Mouse (Mus musculus) cortical plate, adult 2 months (tissue): ENCODE measurements around the gene Apobec3. TPM values are rescaled to one million over a fixed set of nuclear protein-coding genes. Genes with fewer than 3 reads are reported as not detected.

Experiments used
- H3K27ac ChIP-seq: fragments of 200-500 bp; 2 replicates; pipeline ENCODE4 v1.5.1; 2012; ENCODE audit warnings: low read length, control low read depth, inconsistent platforms; ENCODE audit not compliant: insufficient read depth
- H3K4me1 ChIP-seq: fragments of 200-500 bp; 2 replicates; pipeline ENCODE4 v1.6.1; 2011; ENCODE audit warnings: low read length; ENCODE audit not compliant: control insufficient read depth, insufficient read depth
- H3K4me3 ChIP-seq: fragments of 200-500 bp; 2 replicates; pipeline ENCODE4 v1.5.1; 2011; ENCODE audit warnings: mild to moderate bottlenecking, low read length, control low read depth; ENCODE audit not compliant: insufficient read depth
- CTCF ChIP-seq: fragments of 200-500 bp; IDR thresholded peaks from 2 replicates; pipeline ENCODE4 v1.5.1; 2011; ENCODE audit warnings: mild to moderate bottlenecking, control low read depth, low read length; ENCODE audit not compliant: insufficient read depth; ENCODE audit errors: extremely low read depth
- POLR2A ChIP-seq: fragments of 200-500 bp; IDR thresholded peaks from 2 replicates; pipeline ENCODE4 v1.6.1; 2011; ENCODE audit warnings: mild to moderate bottlenecking, low read length, control low read depth; ENCODE audit not compliant: insufficient read depth; ENCODE audit errors: extremely low read depth
- polyA plus RNA-seq: library from polyadenylated mRNA; depleted of rRNA; stranded (reverse); fragments of >200 nt; gene quantifications from 2 replicates; pipeline ENCODE4 v1.2.3, GENCODE M21; 2012; rRNA removed

The Apobec3 gene
- polyA plus RNA-seq, 1 experiment, result 6.7 TPM

DNA sequence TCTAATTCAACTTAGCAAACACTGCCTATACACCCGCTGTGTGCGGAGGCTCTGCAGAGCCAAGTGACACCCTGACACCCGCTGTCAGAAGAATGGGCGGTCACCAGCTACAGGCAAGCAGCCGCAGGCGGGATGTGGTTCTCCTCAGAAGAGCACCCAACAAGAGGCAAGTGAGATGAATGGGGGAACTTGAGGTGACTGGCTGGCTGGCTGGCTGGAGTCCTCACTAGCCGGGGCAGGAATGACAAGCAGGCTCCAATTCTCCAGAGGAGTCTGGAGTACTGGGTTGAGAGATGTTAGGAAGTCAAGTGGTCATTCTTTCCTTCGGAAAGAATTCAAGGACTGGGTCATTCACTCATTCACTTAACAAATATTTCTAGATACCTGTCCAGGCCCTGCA is 65.1 kb downstream of the Apobec3 start:
- H3K4me3 ChIP-seq, result no peak overlapping the region
- H3K27ac ChIP-seq, result no peak overlapping the region
- TF ChIP-seq POLR2A (no peak), CTCF (no peak)
- H3K4me1 ChIP-seq, result no peaks in the 10 kb centered on the region

DNA sequence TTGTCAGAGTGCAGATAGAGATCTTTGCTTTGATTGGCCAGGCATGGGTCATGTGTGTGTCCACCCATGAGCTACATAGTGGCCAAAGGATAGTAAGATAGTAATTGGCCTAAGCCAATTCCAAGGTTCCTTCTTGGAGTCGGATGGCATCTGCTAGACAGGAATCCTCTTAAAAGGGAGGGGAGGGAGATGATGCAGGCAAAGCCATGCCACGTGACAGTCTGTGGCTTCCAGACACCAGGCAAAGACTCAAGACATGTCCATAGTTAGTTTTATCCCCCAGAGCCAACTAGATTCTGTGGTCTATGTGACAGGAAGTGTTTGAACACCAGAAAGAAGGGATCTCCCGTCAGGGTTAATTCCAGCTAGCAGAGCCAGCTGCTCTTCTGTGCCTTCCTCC is 67.0 kb downstream of the Apobec3 start:
- TF ChIP-seq CTCF, result no peak
- no peak for TF ChIP-seq POLR2A
- H3K4me3 ChIP-seq, result no peak overlapping the region
- no peak overlapping the region for H3K27ac ChIP-seq
- H3K4me1 ChIP-seq, result no peaks in the 10 kb centered on the region

DNA sequence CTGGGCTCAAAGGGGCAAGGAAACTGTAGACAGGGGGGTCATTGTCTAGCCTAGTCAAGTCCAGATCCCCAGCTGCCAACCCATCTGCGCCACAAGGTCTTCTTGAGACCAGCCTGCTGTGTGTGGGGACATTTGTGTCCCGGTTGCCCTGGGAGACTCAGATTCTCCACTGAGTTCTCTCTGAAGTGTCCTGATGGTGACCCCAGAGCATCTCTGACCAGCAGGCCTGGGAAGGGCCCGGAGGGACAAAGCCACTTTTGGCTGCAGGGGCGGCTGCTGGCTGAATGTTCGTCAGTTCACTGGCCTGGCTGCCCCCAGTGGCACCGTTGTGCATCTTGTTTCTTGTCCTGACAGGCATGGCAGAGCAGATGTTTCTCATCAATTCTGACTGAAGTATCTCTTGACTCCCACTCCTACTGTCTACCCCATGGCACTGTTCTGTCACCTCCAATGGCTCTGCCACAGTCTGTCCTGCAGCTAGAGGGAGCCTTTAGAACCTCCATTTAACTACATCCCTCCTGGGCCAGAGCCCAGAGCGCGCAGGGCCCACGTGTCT is 70.0 kb downstream of the Apobec3 start:
- Histone ChIP-seq H3K4me3 (no peak overlapping the region), H3K27ac (no peak overlapping the region), H3K4me1 (no peaks in the 10 kb centered on the region)
- TF ChIP-seq CTCF (peak; percentile 26; the same call in 1 of the 2 replicates), POLR2A (no peak)

DNA sequence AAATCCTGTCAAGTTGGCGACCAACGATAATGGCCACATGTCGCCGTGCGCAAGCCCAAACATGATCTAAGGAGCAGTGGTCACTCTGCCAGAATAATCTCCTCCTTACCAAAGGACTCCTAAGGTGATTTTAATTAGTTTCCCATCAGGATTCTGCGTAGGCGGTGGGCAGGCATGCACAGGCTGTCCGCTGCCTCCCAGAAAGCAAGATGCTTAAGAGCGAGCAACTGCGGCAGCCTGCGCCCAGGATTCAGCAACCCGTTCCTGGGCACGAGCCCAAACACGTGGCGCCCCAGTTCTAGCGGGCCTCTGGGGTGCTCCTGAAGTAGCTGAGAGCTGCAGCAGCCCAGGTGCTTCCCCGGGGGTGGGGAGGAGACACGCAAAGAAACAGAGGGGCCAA is 71.2 kb downstream of the Apobec3 start:
- H3K4me3 ChIP-seq, result no peak overlapping the region
- H3K27ac ChIP-seq, result no peak overlapping the region
- TF ChIP-seq POLR2A (no peak), CTCF (no peak)
- no peaks in the 10 kb centered on the region for H3K4me1 ChIP-seq

DNA sequence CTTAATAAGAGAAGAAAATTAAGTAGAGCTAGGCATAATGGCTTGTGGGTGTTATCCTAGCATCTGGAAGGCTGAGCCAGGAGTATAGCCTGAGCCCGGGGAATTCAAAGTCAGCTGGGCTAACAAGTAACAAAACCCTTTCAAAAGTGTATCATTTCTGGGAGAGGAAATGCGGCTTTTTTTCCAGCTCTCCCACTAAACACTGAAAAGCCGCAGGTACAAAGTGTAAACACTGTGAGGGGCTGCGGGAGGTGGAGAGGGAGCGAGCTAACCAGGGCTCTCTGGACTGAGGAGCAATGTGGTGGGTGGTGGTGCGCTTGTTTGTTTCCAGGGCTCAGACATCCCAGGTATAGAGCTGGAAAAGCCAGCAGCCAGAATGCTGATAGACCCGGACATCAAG is 72.9 kb downstream of the Apobec3 start:
- no peak overlapping the region for H3K27ac ChIP-seq
- no peak overlapping the region for H3K4me3 ChIP-seq
- no peaks in the 10 kb centered on the region for H3K4me1 ChIP-seq
- TF ChIP-seq POLR2A (no peak), CTCF (no peak)

Other genes with a start within 250 kb of the Apobec3 start
- 12.6 and 14.5 TPM in 2 replicates for gene Fam227a, start 232.7 kb upstream of the Apobec3 start, polyA plus RNA-seq
- 35.6 and 37.0 TPM in 2 replicates for gene Cby1, start 232.5 kb upstream of the Apobec3 start, polyA plus RNA-seq
- 88.3 and 94.3 TPM in 2 replicates for gene Tomm22, start 220.8 kb upstream of the Apobec3 start, polyA plus RNA-seq
- 64.0 and 64.3 TPM in 2 replicates for gene Josd1, start 203.7 kb upstream of the Apobec3 start, polyA plus RNA-seq
- gene Gtpbp1, start 200.8 kb upstream of the Apobec3 start, polyA plus RNA-seq, result 36.4 and 36.9 TPM in 2 replicates
- gene Sun2, start 149.1 kb upstream of the Apobec3 start, polyA plus RNA-seq, result 29.7 and 32.0 TPM in 2 replicates
- gene Dnal4, start 113.8 kb upstream of the Apobec3 start, polyA plus RNA-seq, result 71.5 and 72.4 TPM in 2 replicates
- gene Nptxr, start 86.9 kb upstream of the Apobec3 start, polyA plus RNA-seq, result 293 and 298 TPM in 2 replicates
- gene Npcd, start 57.4 kb upstream of the Apobec3 start, polyA plus RNA-seq, result 2.4 and 3.0 TPM in 2 replicates
- 295 and 320 TPM in 2 replicates for gene Cbx6, start 57.0 kb upstream of the Apobec3 start, polyA plus RNA-seq
- gene Cbx7, start 79.5 kb downstream of the Apobec3 start, polyA plus RNA-seq, result 58.4 and 62.6 TPM in 2 replicates
- 32.2 and 34.5 TPM in 2 replicates for gene Pdgfb, start 123.3 kb downstream of the Apobec3 start, polyA plus RNA-seq
- 354 and 372 TPM in 2 replicates for gene Syngr1, start 199.7 kb downstream of the Apobec3 start, polyA plus RNA-seq
- gene Rpl3, start 200.2 kb downstream of the Apobec3 start, polyA plus RNA-seq, result 680 and 714 TPM in 2 replicates
- 33.6 and 33.8 TPM in 2 replicates for gene Tab1, start 241.5 kb downstream of the Apobec3 start, polyA plus RNA-seq